Mouse (Mus musculus) NIH3T3 (cell line): ENCODE data around the gene Rbm6.
A peak's percentile ranks its signal among the peaks of the same experiment; 100 is the strongest.

Source experiments
- DNase-seq: peaks from one replicate; pipeline ENCODE4 v3.0.0-alpha.2; 2012; ENCODE audit warnings: low read depth

Gene Rbm6

DNA sequence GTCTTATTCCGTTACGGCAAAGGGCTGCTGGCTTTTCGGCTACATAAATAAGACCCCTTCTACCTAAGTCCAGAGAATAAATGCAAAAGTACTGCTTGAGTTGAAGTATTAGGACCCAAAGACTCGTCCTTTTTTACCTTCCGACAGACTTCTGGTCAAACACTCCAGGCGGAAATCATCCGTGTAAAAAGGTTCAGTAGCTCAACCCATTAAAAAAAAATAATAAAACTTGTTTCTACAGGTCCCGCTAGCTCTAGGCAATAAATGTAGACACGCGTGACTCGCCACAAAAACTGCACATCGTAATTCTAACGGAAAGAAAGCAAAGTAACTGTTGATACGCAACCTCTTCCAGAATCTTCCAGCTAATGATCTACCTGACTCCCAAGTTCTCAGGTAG lies at the start of gene Rbm6:
Gene Rbm6 (minus strand): TSS at position 101 of the 400 bp plus-strand sequence.
- no peak for DNase-seq

DNA sequence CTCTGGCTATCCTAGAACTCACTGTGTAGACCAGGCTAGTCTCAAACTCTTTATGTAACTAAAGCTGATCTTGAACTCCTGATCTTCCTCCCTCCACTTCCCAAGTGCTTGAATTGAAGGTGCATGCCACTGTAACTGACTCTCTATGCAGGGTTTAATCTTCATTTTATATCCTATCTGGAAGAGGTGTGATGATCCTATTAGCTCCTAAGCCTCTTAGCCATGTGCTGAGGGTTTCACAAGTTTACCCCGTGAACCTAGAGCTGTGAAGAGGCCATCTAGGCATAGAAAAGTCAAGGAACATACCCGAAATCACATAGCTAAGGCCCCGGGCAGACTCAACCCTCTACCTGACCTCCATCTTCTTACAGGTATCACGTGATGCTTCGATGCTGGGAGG lies 46.4 kb upstream of the Rbm6 start:
- no peak for DNase-seq

DNA sequence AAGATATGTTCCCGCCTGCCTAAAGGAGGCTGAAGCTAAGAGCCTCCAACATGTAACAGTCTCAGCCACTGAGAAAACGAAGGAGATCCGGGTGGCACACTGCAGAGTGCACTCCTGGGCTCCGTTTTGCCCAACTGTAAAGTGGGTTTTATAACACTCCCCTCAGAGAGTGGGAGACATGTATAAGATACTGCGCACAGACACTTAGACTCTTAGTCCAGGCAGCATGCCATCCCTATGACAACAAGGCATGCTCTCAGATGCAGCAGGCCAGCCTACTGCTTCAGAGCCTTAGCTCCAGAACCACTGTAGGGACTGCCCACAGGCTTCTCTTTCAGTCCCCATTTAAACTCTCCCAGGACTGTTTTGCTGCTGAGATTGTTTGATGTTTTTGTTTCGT lies 45.8 kb upstream of the Rbm6 start:
- peak; percentile 22 for DNase-seq

DNA sequence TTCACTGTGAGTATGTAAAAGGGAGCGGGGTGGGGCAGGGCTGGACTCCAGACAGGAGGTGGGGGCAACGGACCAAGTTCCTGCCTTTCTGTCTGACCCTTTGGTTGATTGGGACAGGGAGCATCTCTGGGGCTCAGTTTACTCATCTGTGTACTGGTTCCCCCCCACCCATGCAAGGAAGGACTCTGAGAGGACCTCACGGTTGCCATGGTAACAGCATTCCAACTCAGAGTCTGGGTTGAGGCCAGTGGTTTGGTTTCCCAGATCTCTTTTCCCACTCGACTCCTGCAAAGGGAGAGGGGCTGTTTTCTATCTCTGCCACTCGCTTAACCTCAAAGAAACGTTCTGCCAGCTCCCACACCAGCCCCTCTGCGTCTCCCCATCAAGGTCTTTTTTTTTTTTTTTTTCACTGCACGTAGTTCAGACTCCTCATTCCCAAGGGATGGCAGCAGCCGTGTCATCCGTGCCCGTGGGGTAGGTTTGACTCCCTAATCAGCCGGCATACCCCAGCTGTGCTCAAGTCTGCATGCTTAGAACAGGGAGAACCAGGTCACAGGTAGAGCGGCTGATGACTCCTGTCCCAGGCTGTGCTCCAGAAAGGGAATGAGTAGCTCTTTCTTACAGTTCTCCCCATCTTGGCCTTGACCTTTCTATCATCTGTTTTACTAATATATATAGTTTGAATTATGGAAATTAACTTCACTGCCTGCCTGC lies 45.0 kb upstream of the Rbm6 start:
- DNase-seq: peak; percentile 66

DNA sequence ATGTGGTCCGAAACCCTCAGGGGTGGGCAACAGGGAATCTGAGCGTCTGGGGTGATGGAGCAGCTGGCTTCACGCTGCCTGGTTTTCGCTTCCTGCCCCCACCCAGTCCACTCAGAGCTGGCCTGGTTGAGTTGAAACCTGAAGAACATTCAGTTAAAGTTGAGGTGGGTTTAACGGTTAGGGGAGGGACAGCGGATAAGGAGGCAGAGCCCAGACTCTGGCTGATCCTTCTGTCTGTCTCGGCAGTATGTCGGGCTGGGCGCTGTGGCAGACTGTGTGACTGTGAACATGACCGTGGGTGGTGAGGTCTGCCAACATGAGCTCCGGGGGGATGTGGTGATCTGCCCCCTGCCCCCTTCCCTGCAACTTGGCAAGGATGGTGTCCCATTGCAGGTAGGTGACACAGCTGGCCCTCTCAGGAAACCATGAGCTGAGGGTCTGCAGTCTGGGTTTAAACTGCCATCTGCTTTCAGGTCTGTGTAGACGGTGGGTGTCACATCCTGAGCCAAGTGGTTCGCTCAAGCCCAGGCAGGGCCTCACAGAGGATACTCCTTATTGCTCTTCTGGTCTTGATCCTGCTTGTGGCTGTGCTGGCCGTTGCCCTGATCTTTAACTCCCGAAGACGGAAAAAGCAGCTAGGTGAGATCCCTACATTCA lies 41.9 kb upstream of the Rbm6 start:
- no peak for DNase-seq

DNA sequence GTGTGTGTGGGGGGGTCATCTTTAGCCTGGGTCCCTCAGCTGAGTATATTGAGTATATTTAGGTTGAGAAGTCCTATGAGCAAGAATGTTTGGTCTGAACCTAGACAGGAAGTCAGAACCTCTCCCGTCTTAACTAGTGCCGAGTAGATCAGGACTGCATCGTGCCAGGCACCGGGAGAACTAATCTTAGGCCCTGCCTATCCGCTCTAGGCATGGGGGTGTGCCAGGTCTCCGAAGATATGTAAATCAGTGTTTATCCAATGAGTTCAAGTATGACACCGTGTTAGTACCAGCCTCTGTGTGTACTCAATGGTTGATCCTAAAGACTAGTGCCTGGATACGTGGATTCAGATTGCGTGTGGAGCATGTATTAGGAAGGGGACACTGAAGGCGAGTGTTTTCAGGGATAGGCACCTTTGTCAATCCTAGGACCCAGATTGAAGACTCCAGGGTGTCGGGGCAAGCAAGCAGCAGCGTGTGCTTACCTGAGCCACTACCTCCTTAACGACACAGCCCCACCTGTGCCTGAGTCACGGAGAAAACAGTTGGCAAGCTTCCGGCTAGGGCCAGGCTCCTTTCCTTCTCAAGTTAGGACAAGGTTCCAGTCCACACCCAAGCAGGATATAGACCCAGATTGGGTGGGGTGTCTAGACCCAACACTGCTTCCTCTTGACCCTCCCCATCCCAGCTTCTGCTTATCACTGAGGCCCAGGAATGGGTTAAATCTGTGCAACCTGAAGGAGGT lies 37.2 kb upstream of the Rbm6 start:
- no peak for DNase-seq

DNA sequence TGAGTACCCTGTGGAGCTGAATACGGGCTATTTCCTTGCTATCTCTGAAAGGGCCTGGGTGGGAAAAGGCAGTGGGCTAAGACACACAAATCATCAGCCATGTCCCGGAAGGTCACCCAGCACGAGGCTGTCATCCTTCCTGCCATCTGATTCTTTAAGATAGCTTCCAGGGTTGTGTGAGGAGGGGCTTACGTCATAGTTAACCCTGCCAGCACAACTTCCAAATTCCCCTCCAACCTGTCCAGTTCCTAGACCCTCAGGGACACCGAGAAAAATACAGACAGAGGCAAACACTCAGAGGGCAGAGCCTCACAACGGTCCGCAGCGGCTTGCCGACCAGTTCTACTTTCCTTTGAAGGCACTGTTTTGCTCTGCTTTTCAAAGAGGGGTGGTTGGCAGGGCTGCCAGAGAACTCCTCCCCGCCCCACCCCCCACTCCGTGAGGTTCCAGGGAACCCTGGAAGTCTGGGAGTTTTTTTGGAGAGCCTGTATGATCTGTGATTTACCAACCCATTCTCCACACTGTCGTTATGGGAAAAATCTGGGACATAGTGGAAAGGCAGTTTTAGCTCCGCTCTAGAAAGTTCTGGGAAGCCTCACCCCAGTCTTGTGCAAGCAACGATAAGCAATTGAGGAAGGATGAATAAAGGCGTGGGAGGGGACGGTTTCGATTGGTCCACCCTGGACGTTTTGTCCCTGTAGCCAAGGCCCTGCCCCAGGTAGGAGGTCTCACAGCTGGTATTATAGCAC lies 35.5 kb upstream of the Rbm6 start:
- no peak for DNase-seq

DNA sequence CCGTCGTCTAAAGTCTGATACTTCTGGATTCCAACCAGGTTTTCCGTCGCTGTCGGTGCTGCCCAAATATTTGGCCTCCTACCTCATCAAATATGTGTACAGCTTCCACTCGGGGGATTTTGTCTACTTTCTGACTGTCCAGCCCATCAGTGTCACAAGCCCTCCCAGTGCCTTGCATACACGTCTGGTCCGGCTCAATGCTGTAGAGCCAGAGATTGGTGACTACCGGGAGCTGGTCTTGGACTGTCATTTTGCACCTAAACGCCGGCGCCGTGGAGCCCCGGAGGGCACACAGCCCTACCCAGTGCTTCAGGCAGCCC lies 34.7 kb upstream of the Rbm6 start:
- DNase-seq: no peak

DNA sequence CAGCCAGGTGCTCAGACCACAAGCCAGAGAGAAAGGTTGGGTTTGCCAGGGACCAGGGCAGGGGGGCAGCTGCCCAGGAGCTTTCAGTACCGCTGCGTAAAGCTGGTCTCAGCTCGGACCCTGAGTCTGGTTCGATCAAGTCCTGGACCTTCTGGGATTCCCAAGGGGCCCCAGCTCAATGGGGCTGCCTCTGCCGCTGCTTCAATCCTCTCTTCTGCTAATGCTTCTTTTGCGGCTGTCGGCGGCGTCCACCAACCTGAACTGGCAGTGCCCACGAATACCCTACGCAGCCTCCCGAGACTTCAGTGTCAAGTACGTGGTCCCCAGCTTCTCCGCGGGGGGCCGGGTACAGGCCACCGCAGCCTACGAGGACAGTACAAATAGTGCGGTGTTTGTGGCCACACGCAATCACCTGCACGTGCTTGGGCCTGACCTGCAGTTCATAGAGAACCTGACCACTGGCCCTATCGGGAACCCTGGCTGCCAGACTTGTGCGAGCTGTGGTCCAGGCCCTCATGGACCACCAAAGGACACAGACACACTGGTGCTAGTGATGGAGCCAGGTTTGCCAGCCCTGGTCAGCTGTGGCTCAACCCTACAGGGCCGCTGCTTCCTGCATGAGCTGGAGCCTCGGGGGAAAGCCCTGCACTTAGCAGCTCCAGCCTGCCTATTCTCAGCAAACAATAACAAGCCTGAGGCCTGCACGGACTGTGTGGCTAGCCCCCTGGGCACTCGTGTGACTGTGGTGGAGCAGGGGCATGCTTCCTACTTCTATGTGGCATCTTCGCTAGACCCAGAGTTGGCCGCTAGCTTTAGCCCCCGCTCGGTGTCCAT lies 34.1 kb upstream of the Rbm6 start:
- DNase-seq: no peak

DNA sequence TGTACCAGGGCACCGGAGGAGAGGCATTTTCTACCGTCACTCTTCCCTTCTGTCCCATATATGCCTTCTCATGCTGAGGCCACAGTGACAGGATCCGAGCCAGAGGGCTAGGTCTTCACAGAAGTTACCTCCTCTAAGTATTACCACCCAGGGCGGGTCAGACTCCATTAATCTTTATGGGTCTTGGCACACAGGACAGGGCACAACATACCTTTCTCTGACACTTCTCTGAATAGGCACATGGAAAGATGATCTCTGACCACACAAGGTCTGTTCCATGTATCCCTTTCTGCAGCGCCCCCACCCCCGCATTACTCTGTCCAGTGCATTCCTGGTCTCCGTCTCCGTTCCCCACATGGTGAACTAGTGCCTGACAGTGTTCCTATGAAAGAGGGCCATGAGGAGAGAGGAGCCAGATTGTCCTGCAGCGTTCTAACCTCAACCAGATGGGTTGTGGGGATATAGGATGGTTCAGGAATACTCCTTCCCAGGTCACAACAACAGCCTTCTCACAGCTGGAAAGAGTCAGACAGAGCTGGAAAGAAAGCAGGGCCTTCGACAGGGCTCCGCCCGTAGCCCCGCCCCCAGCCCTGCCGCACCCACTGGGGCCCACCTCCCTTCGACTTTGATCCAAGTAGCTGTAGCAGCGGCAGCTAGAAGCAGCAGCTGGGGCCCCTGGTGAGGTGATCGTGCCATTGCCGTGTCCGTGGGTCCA lies 33.4 kb upstream of the Rbm6 start, which contains the start of gene Mst1r:
Gene Mst1r (plus strand): TSS at position 622 of the 715 bp plus-strand sequence.
- peak; percentile 74 for DNase-seq

DNA sequence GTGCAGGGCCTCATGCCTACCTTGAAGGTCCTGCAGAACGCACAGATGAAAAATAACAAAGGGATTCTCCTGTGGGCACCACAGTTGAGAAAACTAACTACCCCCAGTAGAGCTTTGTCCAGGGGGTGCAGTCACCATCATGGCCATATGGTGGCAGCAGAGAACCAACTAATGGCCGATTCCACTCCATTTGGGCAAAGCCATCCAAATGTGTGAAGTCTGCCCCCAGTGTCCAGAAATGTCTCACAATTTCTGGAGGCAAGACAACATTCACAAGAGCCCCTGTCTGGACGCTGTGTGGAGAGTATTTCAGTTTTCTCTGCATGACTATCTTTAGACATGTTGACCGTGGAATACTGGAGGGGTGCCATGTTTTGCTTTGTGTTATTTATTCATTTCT lies 31.7 kb upstream of the Rbm6 start:
- DNase-seq: peak; percentile 91

DNA sequence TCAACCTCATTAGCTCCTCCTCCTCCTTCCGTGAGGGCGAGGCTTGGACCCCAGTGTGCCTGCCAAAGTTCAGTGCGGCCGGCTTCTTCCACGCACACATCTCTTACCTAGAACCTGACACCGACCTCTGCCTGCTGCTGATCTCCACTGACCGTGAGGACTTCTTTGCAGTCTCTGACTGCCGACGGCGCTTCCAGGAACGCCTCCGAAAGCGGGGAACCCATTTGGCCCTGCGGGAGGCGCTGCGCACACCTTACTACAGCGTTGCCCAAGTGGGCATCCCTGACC lies 28.5 kb upstream of the Rbm6 start:
- no peak for DNase-seq

DNA sequence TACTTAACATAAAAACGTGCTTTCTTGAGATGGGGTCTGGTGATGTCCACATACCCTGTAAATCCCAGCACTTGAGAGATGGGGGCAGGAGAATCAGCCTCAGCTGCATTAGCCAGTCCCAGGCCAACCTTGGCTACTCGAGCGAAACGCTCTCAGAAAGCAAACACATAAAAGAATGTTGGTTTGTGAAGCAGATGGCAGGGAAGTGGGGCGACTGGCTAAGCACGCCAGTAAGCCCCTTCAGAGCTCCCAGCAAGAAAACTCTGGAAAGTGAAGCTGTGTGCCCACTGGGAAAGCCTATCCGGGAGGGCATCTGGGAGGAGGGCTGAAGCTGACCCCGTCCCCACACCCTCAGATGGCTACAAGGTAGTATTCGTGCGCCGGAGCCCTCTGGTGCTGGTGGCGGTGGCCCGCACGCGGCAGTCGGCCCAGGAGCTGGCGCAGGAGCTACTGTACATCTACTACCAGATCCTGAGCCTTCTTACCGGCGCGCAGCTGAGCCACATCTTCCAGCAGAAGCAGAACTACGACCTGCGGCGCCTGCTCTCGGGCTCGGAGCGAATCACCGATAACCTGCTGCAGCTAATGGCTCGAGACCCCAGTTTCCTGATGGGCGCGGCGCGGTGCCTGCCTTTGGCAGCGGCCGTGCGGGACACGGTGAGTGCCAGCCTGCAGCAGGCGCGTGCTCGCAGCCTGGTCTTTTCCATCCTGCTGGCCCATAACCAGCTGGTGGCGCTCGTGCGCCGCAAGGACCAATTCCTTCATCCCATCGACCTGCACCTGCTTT lies 28.0 kb upstream of the Rbm6 start:
- no peak for DNase-seq

DNA sequence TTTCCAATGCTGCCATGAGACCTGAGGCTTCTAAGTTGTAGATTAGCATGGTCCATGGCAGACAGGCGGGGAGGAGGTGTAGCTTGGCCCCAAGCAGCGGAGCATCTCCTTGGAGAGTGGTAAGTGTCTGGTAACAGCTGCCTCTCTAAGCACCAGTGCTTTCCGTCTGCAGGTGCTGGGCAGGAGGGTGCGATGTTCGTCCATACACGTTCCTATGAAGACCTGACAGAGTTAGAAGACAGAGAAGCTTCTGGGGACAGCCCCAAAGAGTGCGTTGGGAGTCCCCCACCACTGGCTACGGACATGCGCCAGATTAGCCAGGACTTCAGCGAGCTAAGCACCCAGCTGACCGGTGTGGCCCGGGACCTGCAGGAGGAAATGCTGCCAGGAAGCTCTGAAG lies 26.8 kb upstream of the Rbm6 start:
- DNase-seq: no peak

DNA sequence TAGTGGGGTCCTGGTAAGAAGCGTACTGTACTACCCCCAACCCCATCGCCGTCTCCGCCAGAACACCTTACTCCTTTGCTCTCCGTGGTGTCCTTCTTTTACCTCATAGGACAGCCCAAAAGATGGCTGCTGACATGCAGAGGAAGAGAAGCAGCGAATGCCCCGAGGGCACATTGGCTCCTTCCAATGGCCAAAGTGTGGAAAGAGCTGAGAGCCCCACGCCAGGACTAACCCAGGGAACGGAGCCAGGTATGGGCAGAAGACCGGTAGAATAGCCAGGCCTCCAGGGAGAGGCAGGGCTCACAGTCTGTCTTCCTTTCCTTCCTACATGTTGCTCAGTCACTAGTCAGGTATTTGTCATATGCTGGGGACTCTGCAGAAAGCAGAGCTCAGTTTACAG lies 25.5 kb upstream of the Rbm6 start:
- DNase-seq: no peak

DNA sequence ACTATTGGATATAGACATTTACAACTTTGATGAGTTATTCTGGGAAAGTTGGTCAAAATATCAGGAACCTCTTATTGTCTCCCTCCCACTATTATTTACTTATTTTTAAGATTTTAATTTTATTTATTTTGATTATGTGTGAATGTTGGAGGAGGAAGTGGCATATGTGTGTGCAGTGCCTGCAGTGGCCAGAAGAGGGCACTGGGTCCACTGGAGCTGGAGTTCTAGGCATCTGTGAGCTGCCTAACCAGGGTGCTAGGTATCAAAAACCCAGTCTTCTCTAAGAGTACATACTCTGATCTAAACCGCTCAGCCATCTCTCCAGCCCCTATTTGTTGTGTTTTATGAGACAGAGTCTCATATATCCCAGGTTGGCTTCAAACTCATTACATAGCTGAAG lies 18.0 kb upstream of the Rbm6 start:
- DNase-seq: peak; percentile 16

DNA sequence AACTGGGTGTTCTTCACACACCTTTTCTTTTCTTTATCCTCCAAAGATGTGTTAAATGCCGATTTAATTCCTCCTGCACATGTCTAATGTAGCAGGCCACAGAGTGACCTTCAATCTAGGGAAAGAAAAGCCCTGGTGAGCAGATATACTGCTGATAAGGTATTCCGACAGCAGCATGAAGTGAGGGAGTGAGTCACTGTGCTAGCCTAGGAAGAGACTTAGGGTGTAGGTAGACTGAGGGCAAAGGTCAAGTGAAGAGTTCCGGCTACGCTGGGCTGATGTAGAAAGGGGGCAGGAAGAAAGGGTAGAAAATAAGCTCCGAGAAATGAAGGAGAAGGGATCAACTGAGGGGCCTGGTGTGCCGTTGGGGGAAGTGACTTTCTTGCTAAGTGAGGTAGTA lies 17.2 kb upstream of the Rbm6 start:
- no peak for DNase-seq

DNA sequence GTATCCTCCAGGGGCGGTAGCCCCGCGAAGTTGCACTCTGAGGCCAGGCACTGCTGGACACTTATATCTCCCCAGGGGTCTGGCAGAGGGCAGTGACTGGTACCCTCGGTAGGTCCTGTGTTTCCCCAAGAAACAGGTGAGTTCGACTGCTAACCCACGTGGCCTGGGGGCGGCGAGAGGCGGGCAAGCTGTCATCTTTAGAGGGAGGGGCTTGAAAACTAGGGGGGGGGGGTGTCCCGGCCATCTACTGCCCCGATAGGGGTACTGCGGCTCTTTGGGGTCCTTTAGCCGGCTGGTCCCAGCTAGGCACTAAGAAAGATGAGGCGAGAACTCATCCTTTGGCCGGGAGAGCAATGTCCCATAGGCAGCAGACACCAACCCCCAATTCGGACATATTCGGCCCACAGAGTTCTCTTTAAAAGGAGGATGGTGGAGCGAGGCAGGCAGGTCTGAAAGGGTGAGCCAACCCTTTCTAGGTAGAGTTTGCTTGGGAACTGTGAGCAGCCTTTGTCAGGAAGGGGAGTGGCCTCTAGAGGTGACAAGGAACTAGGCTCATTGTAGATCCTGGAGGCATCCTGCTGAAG lies 15.3 kb upstream of the Rbm6 start:
- peak; percentile 48 for DNase-seq

DNA sequence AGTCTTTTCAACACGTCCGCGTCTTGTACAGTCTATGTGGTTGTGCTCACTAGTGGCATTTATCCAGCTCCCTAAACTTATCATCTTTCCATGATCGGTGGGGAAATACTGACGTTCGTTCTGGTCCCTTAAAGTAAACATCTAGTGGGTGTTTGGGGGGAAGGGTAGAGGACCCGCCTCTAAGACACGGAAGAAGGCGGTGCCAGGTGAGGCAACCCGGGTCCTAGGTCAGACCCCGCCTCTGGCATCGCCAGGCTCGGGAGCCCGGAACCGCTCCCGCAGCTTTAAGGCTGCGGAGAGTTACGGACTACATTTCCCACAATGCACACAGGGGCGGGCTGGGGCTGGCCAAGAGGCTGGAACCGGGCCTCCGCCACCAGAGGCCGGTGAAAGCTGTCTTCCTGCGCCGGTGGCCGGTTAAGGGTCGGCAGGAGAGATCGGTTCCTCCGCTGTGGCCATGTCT lies 14.8 kb upstream of the Rbm6 start, which contains the start of gene Mon1a:
Gene Mon1a (plus strand): TSS at position 348 of the 463 bp plus-strand sequence.
- peak; percentile 86 for DNase-seq

DNA sequence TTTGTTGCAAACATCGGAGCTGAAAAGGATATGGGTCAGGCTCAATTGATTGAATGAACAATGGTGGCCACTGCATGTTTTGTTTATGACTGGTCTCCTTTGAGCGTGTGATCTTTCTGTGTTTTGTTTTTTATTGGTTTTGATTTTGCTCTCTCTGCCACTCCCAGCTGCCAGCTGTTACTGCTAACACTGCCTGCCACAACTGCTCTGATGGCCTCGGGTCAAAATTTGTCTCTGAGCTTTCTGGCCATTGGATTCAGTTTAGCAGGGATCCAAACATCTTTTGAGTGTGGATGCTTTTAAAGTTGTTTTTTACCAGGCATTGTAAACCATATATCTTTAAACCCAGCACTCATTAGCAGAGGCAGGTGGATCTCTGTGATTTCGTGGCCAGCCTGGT lies 7.4 kb upstream of the Rbm6 start:
- DNase-seq: no peak
